ENCODE assay signal across 14 mouse cellular contexts in the genomic region with DNA sequence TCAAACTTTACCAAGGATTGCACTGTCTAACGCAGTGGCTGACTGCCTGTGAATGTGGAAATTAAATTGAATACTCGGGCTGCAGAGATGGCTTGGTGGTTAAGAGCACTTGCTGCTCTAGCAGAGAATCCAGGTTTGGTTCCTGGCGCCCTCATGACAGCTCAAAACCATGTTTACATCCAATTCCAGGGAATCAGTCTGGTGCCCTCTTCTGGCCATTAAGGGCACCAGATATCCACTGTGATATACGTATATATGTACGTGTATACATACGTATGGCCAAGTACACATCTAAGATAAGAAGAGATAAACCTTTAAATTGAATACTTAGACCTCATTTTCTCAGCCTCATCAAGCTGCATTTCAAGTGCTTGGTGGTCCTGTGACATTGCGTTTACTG. TPM values are rescaled to one million over a fixed set of nuclear protein-coding genes. Genes with fewer than 3 reads are reported as not detected.
DNase-seq lines count a peak whose midpoint lies in the region; ATAC-seq and TF ChIP-seq lines count a peak whose summit lies in the region.
"Had no signal": no experiment of that assay in that cellular context is flagged by ENCODE, and none has a peak within 500 bp of the region (broad histone marks: within the 10 kb centered on the region; RNA-seq: fewer than 3 reads in every experiment).

No protein-coding gene starts in this region.

- no peaks in the 10 kb centered on the region; the same call in 1 of the 2 replicates for H3K79me2 ChIP-seq in heart, adult 2 months (replicated peaks; ENCODE audit: control insufficient read depth, insufficient read depth, low read length)

- ATAC-seq in lung, postnatal 0 days: no peak

- H3K36me3 ChIP-seq in heart, adult 2 months (ENCODE audit: control insufficient read depth, insufficient read depth, low read length): no peaks in the 10 kb centered on the region
- H3K36me3 ChIP-seq in lung, postnatal 0 days (ENCODE audit: insufficient read depth, low read length): 0 out of 2 replicates have a peak, but pooled peaks cover 4% of the 10 kb centered on the region

- intact Hi-C loops in heart, adult 2 months (cut with DNase I): no loop called here
- intact Hi-C loops in heart, postnatal 25 days (cut with DNase I): no loop called here

- no peak for TF ChIP-seq EP300 in heart, adult 2 months (IDR thresholded peaks at IDR 0.05; ENCODE audit: insufficient read depth, low read depth, low read length)
- TF ChIP-seq EP300 in lung, postnatal 0 days (IDR thresholded peaks at IDR 0.05): no peak

- no peak for TF ChIP-seq POLR2A in heart, adult 2 months (IDR thresholded peaks at IDR 0.05; ENCODE audit: insufficient read depth, low read depth, low read length)
- no peak for TF ChIP-seq POLR2A in lung, adult 2 months (IDR thresholded peaks at IDR 0.05; ENCODE audit: borderline replicate concordance, extremely low read depth, low read depth, low read length)

- 87% methylated on average over 7 of the region's 7 CpGs for WGBS in heart, adult 2 months
- WGBS in lung, postnatal 0 days: 81% methylated on average over 7 of the region's 7 CpGs
- 90% methylated on average over 7 of the region's 7 CpGs for WGBS in lung, adult 2 months

- no peaks in the 10 kb centered on the region for H3K27me3 ChIP-seq in heart, adult 2 months (ENCODE audit: control insufficient read depth, insufficient read depth, low read length)
- 0 out of 2 replicates have a peak, but pooled peaks cover 5% of the 10 kb centered on the region for H3K27me3 ChIP-seq in lung, postnatal 0 days (replicated peaks; ENCODE audit: insufficient read depth, low read length)

- no peak overlapping the region for H3K4me3 ChIP-seq in heart, adult 2 months
- no peak overlapping the region for H3K4me3 ChIP-seq in lung, postnatal 0 days (ENCODE audit: low read depth, low read length)
- H3K4me3 ChIP-seq in lung, adult 2 months (replicated peaks; ENCODE audit: extremely low read depth, low read depth, low read length): no peak overlapping the region
- H3K4me3 ChIP-seq: hindbrain, embryonic 12.5 days had no signal

- no peak overlapping the region for H3K27ac ChIP-seq in heart, adult 2 months
- no peak overlapping the region for H3K27ac ChIP-seq in lung, postnatal 0 days (ENCODE audit: low read length)
- H3K27ac ChIP-seq: hindbrain, embryonic 12.5 days had no signal

- peak; percentile 66 for TF ChIP-seq CTCF in heart, adult 2 months (IDR thresholded peaks at IDR 0.05)
- peak; percentile 65 for TF ChIP-seq CTCF in lung, postnatal 0 days (IDR thresholded peaks at IDR 0.05)
- TF ChIP-seq CTCF in lung, adult 2 months (IDR thresholded peaks at IDR 0.05; ENCODE audit: insufficient read depth, low read length): no peak

- H3K9me3 ChIP-seq in lung, postnatal 0 days (ENCODE audit: low read length): no peaks in the 10 kb centered on the region
- H3K9me3 ChIP-seq: hindbrain, embryonic 12.5 days had no signal

- no peak for DNase-seq in heart, adult 2 months
- DNase-seq in heart, postnatal 25 days (ENCODE audit: low spot score): no peak
- peak; percentile 11 for DNase-seq in lung, postnatal 0 days (ENCODE audit: low spot score)
- DNase-seq in lung, adult 2 months: no peak
- peak; percentile 85 for DNase-seq in R1 (ENCODE audit: low read depth, low spot score)
- no peak for DNase-seq in B cell, adult 2 months
- no peak for DNase-seq in urinary bladder, postnatal 25 days (ENCODE audit: low spot score)
- DNase-seq: adrenal gland, postnatal 10 days; kidney, postnatal 10 days; lung, postnatal 4 days; right cerebral cortex, postnatal 14 days; thymus, postnatal 36 days had no signal

- peaks cover 6% of the 10 kb centered on the region for H3K4me1 ChIP-seq in heart, adult 2 months (ENCODE audit: control insufficient read depth, insufficient read depth, low read length)
- H3K4me1 ChIP-seq in lung, postnatal 0 days (ENCODE audit: insufficient read depth, low read depth, low read length): peaks cover 17% of the 10 kb centered on the region
- peaks cover 17% of the 10 kb centered on the region for H3K4me1 ChIP-seq in lung, adult 2 months (ENCODE audit: control insufficient read depth, insufficient read depth, low read length)

- no peak overlapping the region for H3K9ac ChIP-seq in heart, adult 2 months (ENCODE audit: low read depth, low read length)
- no peak overlapping the region for H3K9ac ChIP-seq in lung, postnatal 0 days (replicated peaks; ENCODE audit: low read depth)
- H3K9ac ChIP-seq: hindbrain, embryonic 12.5 days had no signal

- H3K4me2 ChIP-seq in lung, postnatal 0 days (replicated peaks; ENCODE audit: low read depth, low read length): no peak overlapping the region
- H3K4me2 ChIP-seq: hindbrain, embryonic 12.5 days had no signal

RNA-seq across cellular contexts. Expression of a gene that starts 3.0 kb away (rescaled TPM):
- total RNA-seq in heart, adult 2 months (2021): 10 to 100 TPM; 67.1 to 72.5 TPM
- 37.9 and 46.2 TPM in 2 replicates for polyA plus RNA-seq in heart, adult 2 months (2012; rRNA removed)
- total RNA-seq in heart, postnatal 25 days (2021): 10 to 100 TPM; 59.8 to 63.3 TPM
- 3.0 and 3.5 TPM in 2 replicates for polyA plus RNA-seq in lung, postnatal 0 days (2015; fragmentation: Nextera tagmentation; extraction: Ambion mirVana)
- 65.9 and 79.6 TPM in 2 replicates for polyA plus RNA-seq in lung, adult 2 months (2012; rRNA removed)

RNA-seq across cellular contexts. Expression of a gene that starts 19.4 kb away (rescaled TPM):
- 100 to 1,000 TPM; 130 to 137 TPM for total RNA-seq in heart, adult 2 months (2021)
- polyA plus RNA-seq in heart, adult 2 months (2012; rRNA removed): 82.7 and 106 TPM in 2 replicates
- 100 to 1,000 TPM; 145 to 155 TPM for total RNA-seq in heart, postnatal 25 days (2021)
- 59.1 and 63.8 TPM in 2 replicates for polyA plus RNA-seq in lung, postnatal 0 days (2015; fragmentation: Nextera tagmentation; extraction: Ambion mirVana)
- polyA plus RNA-seq in lung, adult 2 months (2012; rRNA removed): 26.4 and 34.0 TPM in 2 replicates

RNA-seq across cellular contexts. Expression of a gene that starts 34.1 kb away (rescaled TPM):
- total RNA-seq in heart, adult 2 months (2021): 1 to 10 TPM; 4.1 to 5.6 TPM
- 9.5 and 17.8 TPM in 2 replicates for polyA plus RNA-seq in heart, adult 2 months (2012; rRNA removed)
- total RNA-seq in heart, postnatal 25 days (2021): 1 to 10 TPM; 6.2 to 6.4 TPM
- polyA plus RNA-seq in lung, postnatal 0 days (2015; fragmentation: Nextera tagmentation; extraction: Ambion mirVana): 10.5 TPM in 2 replicates
- 65.9 and 81.9 TPM in 2 replicates for polyA plus RNA-seq in lung, adult 2 months (2012; rRNA removed)
- total RNA-seq: neutrophil, adult 5-6 weeks had no signal

RNA-seq across cellular contexts. Expression of a gene that starts 36.7 kb away (rescaled TPM):
- total RNA-seq in heart, adult 2 months (2021): 1 to 10 TPM; 1.4 to 2.6 TPM
- 0.44 and 0.61 TPM in 2 replicates for polyA plus RNA-seq in heart, adult 2 months (2012; rRNA removed)
- 1 to 10 TPM in 1 of 2 experiments, under 1 TPM in 1; 0.94 to 1.5 TPM for total RNA-seq in heart, postnatal 25 days (2021)
- 3.5 and 4.1 TPM in 2 replicates for polyA plus RNA-seq in lung, postnatal 0 days (2015; fragmentation: Nextera tagmentation; extraction: Ambion mirVana)
- polyA plus RNA-seq in lung, adult 2 months (2012; rRNA removed): 6.4 and 12.3 TPM in 2 replicates

RNA-seq across cellular contexts. Expression of a gene that starts 37.0 kb away (rescaled TPM):
- 100 to 1,000 TPM; 135 to 139 TPM for total RNA-seq in heart, adult 2 months (2021)
- 273 and 314 TPM in 2 replicates for polyA plus RNA-seq in heart, adult 2 months (2012; rRNA removed)
- total RNA-seq in heart, postnatal 25 days (2021): 100 to 1,000 TPM; 150 to 151 TPM
- polyA plus RNA-seq in lung, postnatal 0 days (2015; fragmentation: Nextera tagmentation; extraction: Ambion mirVana): 350 and 419 TPM in 2 replicates
- polyA plus RNA-seq in lung, adult 2 months (2012; rRNA removed): 214 and 264 TPM in 2 replicates

Comparison
In these comparisons a context has a peak if more than half of its experiments do, and no peak if none do; other contexts are left out.
1. DNase-seq: peak in lung, postnatal 0 days (single experiment) and R1 (single experiment); none in heart, adult 2 months (0 of 2), heart, postnatal 25 days (single experiment), lung, adult 2 months (single experiment), B cell, adult 2 months (0 of 2) and urinary bladder, postnatal 25 days (single experiment).